Mouse (Mus musculus) G1E (cell line): ENCODE measurements around the gene Iqub.

Experiments
- CTCF ChIP-seq: IDR thresholded peaks from 2 replicates; pipeline ENCODE4 v1.5.1; 2012; ENCODE audit warnings: low read depth, low read length, inconsistent platforms, mixed read lengths
- GATA1 ChIP-seq: IDR thresholded peaks from 2 replicates; pipeline ENCODE4 v1.6.1; 2012; ENCODE audit warnings: borderline replicate concordance, low read length, inconsistent platforms, mixed read lengths
- GATA2 ChIP-seq: IDR thresholded peaks from 2 replicates; pipeline ENCODE4 v1.6.1; 2012; ENCODE audit warnings: low read depth, low read length, inconsistent platforms, borderline replicate concordance
- POLR2AphosphoS5 ChIP-seq: IDR thresholded peaks from 2 replicates; pipeline ENCODE4 v1.6.1; 2012; ENCODE audit warnings: low read depth, low read length, inconsistent platforms; ENCODE audit not compliant: insufficient replicate concordance
- TAL1 ChIP-seq: conservative IDR thresholded peaks from 2 replicates; pipeline ENCODE4 v1.6.1; 2012; ENCODE audit warnings: low read depth, low read length, inconsistent platforms, mixed read lengths

GRCm38 (mm10) chr6:24470571-24471132 lies 44.2 kb downstream of the Iqub start:
- no peak for TF ChIP-seq CTCF
- TF ChIP-seq GATA1 = no peak
- TF ChIP-seq POLR2AphosphoS5 = no peak
- no peak for TF ChIP-seq TAL1
- TF ChIP-seq GATA2 = no peak
